Mouse (Mus musculus): ENCODE measurements around the gene Ctnnbl1.

The Ctnnbl1 gene

GRCm38 (mm10) chr2:157823456-157823855, 86.3 kb downstream of the Ctnnbl1 start:
- no peak for DNase-seq

GRCm38 (mm10) chr2:157824249-157824648, 87.0 kb downstream of the Ctnnbl1 start:
- DNase-seq: no peak

GRCm38 (mm10) chr2:157830101-157830500, 92.9 kb downstream of the Ctnnbl1 start:
- no peak for DNase-seq

- no peak for DNase-seq
Observed at GRCm38 (mm10) chr2:157830620-157831354, 93.6 kb downstream of the Ctnnbl1 start.

- DNase-seq: no peak
Observed at GRCm38 (mm10) chr2:157837050-157837449, 99.8 kb downstream of the Ctnnbl1 start.

- DNase-seq: no peak
Observed at GRCm38 (mm10) chr2:157838206-157838923, 101.2 kb downstream of the Ctnnbl1 start.

GRCm38 (mm10) chr2:157840641-157841078, 103.5 kb downstream of the Ctnnbl1 start:
- DNase-seq: no peak

- DNase-seq: no peak
Observed at GRCm38 (mm10) chr2:157841121-157841520, 103.9 kb downstream of the Ctnnbl1 start.

- no peak for DNase-seq
Observed at GRCm38 (mm10) chr2:157844746-157845145, 107.5 kb downstream of the Ctnnbl1 start.

GRCm38 (mm10) chr2:157845831-157846230, 108.6 kb downstream of the Ctnnbl1 start:
- DNase-seq: no peak

- no peak for DNase-seq
Observed at GRCm38 (mm10) chr2:157853135-157853534, 115.9 kb downstream of the Ctnnbl1 start.

- DNase-seq: no peak
Observed at GRCm38 (mm10) chr2:157855814-157856213, 118.6 kb downstream of the Ctnnbl1 start.

GRCm38 (mm10) chr2:157857496-157857895, 120.3 kb downstream of the Ctnnbl1 start:
- DNase-seq: no peak

GRCm38 (mm10) chr2:157858317-157858716, 121.1 kb downstream of the Ctnnbl1 start:
- no peak for DNase-seq

- no peak for DNase-seq
Observed at GRCm38 (mm10) chr2:157859046-157859701, 122.0 kb downstream of the Ctnnbl1 start.

- DNase-seq: no peak
Observed at GRCm38 (mm10) chr2:157861273-157861944, 124.2 kb downstream of the Ctnnbl1 start.

- DNase-seq: no peak
Observed at GRCm38 (mm10) chr2:157862306-157862705, 125.1 kb downstream of the Ctnnbl1 start.

- DNase-seq: no peak
Observed at GRCm38 (mm10) chr2:157867126-157867525, 129.9 kb downstream of the Ctnnbl1 start.

- no peak for DNase-seq
Observed at GRCm38 (mm10) chr2:157870247-157870646, 133.0 kb downstream of the Ctnnbl1 start.

- no peak for DNase-seq
Observed at GRCm38 (mm10) chr2:157873223-157873622, 136.0 kb downstream of the Ctnnbl1 start.

- no peak for DNase-seq
Observed at GRCm38 (mm10) chr2:157873691-157874090, 136.5 kb downstream of the Ctnnbl1 start.

GRCm38 (mm10) chr2:157875111-157875510, 137.9 kb downstream of the Ctnnbl1 start:
- DNase-seq: no peak

GRCm38 (mm10) chr2:157877394-157877793, 140.2 kb downstream of the Ctnnbl1 start:
- DNase-seq: no peak
